Mouse (Mus musculus) cerebellum, adult 2 months (tissue): ENCODE data around the gene Naa25. TPM values are rescaled to one million over a fixed set of nuclear protein-coding genes. Genes with fewer than 3 reads are reported as not detected.
A peak's percentile ranks its signal among the peaks of the same experiment; 100 is the strongest.

Experiments
- DNase-seq, 2 experiments: peaks; one replicate each; pipeline ENCODE4 v3.0.0; 2021
- H3K27ac ChIP-seq: fragments of 200-500 bp; 2 replicates; pipeline ENCODE4 v1.5.1; 2012; ENCODE audit warnings: low read length, control low read depth, inconsistent platforms; ENCODE audit not compliant: insufficient read depth
- H3K27me3 ChIP-seq: fragments of 200-500 bp; 2 replicates; pipeline ENCODE4 v1.6.1; 2012; ENCODE audit warnings: inconsistent platforms, mild to moderate bottlenecking, low read length, moderate library complexity; ENCODE audit not compliant: control insufficient read depth, insufficient read depth
- H3K4me1 ChIP-seq: fragments of 200-500 bp; 2 replicates; pipeline ENCODE4 v1.6.1; 2011; ENCODE audit warnings: low read length; ENCODE audit not compliant: control insufficient read depth, insufficient read depth
- H3K4me3 ChIP-seq: fragments of 200-500 bp; replicated peaks from 2 replicates; pipeline ENCODE3; 2011; ENCODE audit warnings: mild to moderate bottlenecking, low read depth, low read length, control low read depth; ENCODE audit not compliant: insufficient read depth
- CTCF ChIP-seq: fragments of 200-500 bp; IDR thresholded peaks from 2 replicates; pipeline ENCODE4 v1.5.1; 2011; ENCODE audit warnings: low read depth, mild to moderate bottlenecking, control low read depth, low read length, moderate library complexity, borderline replicate concordance; ENCODE audit not compliant: insufficient read depth
- POLR2A ChIP-seq: fragments of 200-500 bp; IDR thresholded peaks from 2 replicates; pipeline ENCODE4 v1.6.1; 2011; ENCODE audit warnings: low read length, control low read depth, borderline replicate concordance; ENCODE audit not compliant: insufficient read depth
- WGBS: fragments of 180-500 bp; shearing (Covaris S2); methylation state at CpG from one replicate; pipeline ENCODE4 v1.1.7; 2018; 5-methylcytosine and 5-hydroxymethylcytosine counted together
- polyA plus RNA-seq: library from polyadenylated mRNA; depleted of rRNA; stranded (reverse); fragments of >200 nt; gene quantifications from 2 replicates; pipeline ENCODE4 v1.2.3, GENCODE M21; 2012

The Naa25 gene
- polyA plus RNA-seq, 1 experiment: 19.6 TPM

DNA sequence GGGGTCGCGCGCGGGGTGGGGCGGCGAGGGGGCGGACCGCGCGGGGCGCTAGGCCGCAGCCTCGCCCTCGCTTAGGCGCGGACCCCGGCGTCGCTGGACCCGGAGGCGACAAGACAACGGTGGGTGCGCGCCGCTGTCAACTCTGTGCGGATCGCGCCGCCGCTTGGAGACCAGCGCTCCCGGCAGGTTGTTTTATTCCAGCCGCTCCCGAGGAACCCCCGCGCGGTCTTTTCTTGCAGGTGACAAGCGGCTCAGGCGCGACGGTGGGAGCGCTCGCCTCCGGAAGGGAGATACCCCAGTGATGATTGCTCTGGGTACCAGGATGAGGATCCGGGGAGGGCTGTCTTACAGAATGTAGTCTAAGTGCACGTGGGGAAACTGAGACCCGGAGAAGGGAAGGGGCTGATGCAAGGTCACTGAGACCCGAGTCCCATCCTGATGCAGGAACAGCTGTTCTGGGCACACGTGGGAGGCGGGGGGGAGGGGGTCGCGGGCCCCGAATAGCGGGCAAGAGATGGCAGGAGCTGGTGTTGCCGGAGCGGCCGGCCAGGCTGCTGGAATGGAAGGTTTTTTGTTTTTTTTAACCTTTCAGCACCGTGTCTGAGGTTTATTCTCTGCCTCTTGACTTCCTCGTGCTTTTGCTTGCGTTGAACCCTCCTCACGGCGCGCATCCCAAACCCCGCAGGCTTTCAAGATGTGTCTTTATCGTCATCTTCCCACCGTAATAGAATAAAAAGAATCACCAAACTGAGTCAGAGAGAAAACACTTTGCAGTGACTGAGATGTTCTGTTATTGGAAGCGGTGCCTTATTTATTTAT is 619 bp downstream of the Naa25 start:
- TF ChIP-seq POLR2A: no peak
- no peak for TF ChIP-seq CTCF
- Histone ChIP-seq H3K27ac (no peak overlapping the region), H3K4me1 (no peaks in the 10 kb centered on the region; the same call in 1 of the 2 replicates), H3K4me3 (peak overlapping the region; percentile 60), H3K27me3 (no peaks in the 10 kb centered on the region)
- no peak for DNase-seq
- WGBS: under 1% methylated on average over 66 of the region's 67 CpGs

DNA sequence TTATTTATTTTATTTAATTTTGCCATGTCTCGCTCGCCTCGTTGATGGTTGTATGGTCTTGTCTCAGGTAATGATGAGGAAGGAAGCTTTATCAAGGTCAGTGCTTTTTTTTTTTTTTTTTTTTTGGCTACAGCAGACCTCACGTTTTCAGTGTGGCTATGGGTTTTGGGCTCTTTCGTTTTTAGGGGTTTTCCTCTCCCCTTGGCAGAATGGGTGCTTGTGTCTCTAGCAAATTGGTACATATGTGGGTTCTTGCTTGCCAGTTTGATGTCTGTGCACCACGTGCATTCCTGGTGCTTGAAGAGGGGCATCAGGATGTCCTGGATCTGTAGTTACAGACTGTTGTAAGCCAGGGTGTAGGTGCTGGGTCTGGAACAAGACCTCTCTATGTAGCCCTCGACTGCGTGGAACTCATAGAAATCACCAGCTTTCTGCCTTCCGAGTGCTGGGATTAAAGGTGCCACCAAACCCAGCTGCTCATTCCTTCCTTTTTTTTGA is 1.3 kb downstream of the Naa25 start:
- no peaks in the 10 kb centered on the region for H3K27me3 ChIP-seq
- H3K4me3 ChIP-seq: peak overlapping the region; percentile 60
- no peak overlapping the region for H3K27ac ChIP-seq
- TF ChIP-seq POLR2A: no peak
- TF ChIP-seq CTCF: no peak
- H3K4me1 ChIP-seq: no peaks in the 10 kb centered on the region; the same call in none of the 2 replicates
- 37% methylated on average over 9 of the region's 9 CpGs for WGBS
- no peak for DNase-seq

DNA sequence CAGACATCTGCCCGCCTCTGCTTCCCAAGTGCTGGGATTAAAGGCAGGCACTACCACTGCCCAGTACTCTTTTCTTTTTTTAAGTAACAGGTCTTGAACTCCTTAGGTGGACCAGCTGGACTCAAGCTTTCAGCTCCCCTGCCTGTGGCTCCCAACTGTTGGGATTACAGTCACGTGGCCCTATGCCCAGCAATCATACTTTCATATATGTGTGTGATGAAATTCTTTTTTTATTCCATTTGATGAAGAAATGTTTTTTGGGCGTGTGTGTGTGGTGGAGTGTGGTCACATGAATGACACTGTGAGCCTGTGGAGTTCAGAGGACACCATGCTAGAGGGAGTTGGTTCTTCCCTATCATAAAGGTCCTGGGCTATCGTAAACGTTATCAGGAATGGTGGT is 1.8 kb downstream of the Naa25 start:
- Histone ChIP-seq H3K27me3 (no peaks in the 10 kb centered on the region), H3K4me1 (no peaks in the 10 kb centered on the region; the same call in none of the 2 replicates), H3K4me3 (no peak overlapping the region), H3K27ac (no peak overlapping the region)
- WGBS: 72% methylated on average over 5 of the region's 5 CpGs
- TF ChIP-seq CTCF (no peak), POLR2A (no peak)
- DNase-seq: no peak

DNA sequence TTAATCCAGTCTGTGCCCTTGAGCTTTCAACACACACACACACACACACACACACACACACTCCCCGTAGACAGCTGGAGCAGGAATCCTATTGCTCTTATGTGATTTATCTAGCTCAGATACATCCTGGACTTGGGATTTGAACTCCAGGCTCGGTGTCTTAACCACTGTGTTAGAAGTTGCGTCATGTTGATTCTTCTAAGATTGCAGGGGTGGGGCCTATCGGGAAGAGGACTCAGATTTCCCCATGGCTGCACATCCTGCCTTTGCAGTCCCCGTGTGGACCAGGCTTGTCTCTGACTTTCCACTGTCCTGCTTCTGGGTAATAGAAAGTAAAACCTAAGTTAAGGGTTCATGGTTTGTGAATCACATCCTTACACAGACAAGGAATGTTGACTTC is 2.3 kb downstream of the Naa25 start:
- DNase-seq: no peak
- H3K27ac ChIP-seq: no peak overlapping the region
- no peaks in the 10 kb centered on the region for H3K27me3 ChIP-seq
- H3K4me1 ChIP-seq: no peaks in the 10 kb centered on the region; the same call in none of the 2 replicates
- TF ChIP-seq POLR2A (no peak), CTCF (no peak)
- 65% methylated on average over 5 of the region's 5 CpGs for WGBS
- no peak overlapping the region for H3K4me3 ChIP-seq

DNA sequence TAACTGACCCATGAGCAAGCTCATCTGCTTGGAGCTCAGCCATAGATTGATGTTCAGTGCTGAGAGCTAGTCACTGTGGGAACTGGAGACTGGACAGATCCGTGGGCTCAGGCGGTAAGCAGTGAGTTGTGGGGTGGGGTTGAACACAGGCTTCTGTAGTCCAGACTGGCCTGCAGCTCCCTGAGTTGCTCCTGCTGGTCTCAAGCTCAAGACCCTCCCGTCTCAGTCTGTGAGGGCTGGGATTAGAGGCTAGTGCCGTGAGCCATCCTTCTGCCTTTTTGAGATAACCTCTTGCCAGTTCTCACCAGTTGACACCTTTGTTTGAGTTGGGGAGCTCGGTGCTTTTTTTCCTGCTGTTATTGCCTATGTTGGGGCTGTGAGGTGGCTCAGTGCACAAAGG is 3.1 kb downstream of the Naa25 start:
- Histone ChIP-seq H3K4me1 (no peaks in the 10 kb centered on the region; the same call in none of the 2 replicates), H3K27me3 (no peaks in the 10 kb centered on the region), H3K27ac (no peak overlapping the region), H3K4me3 (no peak overlapping the region)
- WGBS: 63% methylated on average over 5 of the region's 5 CpGs
- TF ChIP-seq CTCF (no peak), POLR2A (no peak)
- DNase-seq: no peak

DNA sequence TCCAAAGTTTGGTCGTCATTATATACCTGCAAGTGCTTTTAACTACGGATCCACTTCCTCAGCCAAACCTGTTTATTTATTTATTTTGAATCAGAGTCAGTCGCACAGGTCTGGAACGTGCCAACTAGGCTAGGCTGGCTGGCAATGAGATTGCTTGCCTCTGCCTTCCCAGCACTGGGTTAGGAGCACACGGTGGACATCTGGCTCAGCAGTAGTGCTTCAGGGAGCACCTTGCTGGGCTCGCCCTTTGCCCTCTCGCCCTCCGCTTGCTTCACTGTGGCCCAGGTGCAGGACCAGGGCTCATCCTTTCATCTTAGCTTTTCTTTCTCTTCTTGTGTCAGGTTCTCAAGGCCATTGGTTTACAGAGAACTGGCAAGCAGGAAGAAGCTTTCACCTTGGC is 10.1 kb downstream of the Naa25 start:
- DNase-seq: no peak
- TF ChIP-seq POLR2A: no peak
- no peak for TF ChIP-seq CTCF
- no peak overlapping the region for H3K27ac ChIP-seq
- 55% methylated on average over 8 of the region's 8 CpGs for WGBS
- H3K27me3 ChIP-seq: no peaks in the 10 kb centered on the region
- peaks cover 4% of the 10 kb centered on the region; the same call in 1 of the 2 replicates for H3K4me1 ChIP-seq
- no peak overlapping the region for H3K4me3 ChIP-seq

DNA sequence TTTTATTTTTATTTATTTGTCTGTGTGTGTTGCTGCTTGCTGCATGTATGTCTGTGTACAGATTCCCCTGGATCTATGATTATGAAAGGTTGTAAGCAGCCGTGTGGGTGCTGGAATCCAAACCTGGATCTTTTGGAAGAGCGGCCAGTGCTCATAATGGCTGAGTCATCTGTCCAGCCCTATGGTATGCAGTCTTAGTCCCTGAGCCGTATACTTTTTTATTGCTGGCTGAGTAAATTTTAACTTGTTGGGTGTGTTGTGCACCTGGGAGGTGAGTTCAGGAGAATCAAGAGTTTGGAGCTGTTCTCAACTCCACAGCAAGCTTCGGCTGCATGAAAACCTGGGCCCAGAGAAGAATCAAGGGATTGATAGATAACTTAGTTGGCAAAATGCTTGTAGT is 13.2 kb downstream of the Naa25 start:
- no peak for DNase-seq
- Histone ChIP-seq H3K27ac (no peak overlapping the region), H3K4me1 (0 out of 2 replicates have a peak, but pooled peaks cover 4% of the 10 kb centered on the region), H3K4me3 (no peak overlapping the region), H3K27me3 (no peaks in the 10 kb centered on the region)
- 96% methylated on average over 4 of the region's 4 CpGs for WGBS
- no peak for TF ChIP-seq POLR2A
- no peak for TF ChIP-seq CTCF

DNA sequence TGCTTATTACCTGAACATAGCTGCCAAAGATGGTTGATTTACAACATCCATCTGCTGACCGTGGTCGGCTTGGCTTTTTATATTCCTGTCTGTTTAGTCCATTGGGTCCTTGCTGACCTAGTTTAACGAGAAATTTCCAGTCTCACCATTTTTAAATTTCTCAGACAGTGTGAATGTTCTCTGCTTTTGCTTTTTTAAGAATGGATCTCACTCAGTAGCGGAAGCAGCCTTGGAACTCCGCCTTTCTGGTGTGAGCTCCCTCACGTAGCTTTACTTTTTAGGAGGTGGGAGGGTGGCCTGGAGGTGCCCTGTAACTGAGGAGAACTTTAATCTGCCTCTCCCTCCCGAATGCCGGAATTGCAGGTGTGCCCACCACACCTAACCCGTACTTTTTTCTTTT is 23.0 kb downstream of the Naa25 start:
- WGBS: 89% methylated on average over 9 of the region's 9 CpGs
- no peaks in the 10 kb centered on the region for H3K27me3 ChIP-seq
- no peaks in the 10 kb centered on the region for H3K4me1 ChIP-seq
- no peak for DNase-seq
- H3K4me3 ChIP-seq: no peak overlapping the region
- no peak overlapping the region for H3K27ac ChIP-seq
- TF ChIP-seq POLR2A (no peak), CTCF (no peak)
